Mouse (Mus musculus) embryonic facial prominence, embryonic 11.5 days (tissue): ENCODE measurements around the gene Lypd5. TPM values are rescaled to one million over a fixed set of nuclear protein-coding genes. Genes with fewer than 3 reads are reported as not detected.

Experiments
- ATAC-seq: fragments of 200-750 bp; cut with Nextera tagmentation; replicated peaks from 2 replicates; pipeline ENCODE4 v1.8.0; 2017; ENCODE audit warnings: low read depth; ENCODE audit not compliant: insufficient number of reproducible peaks, low FRiP score, low TSS enrichment
- DNase-seq: peaks from one replicate; pipeline ENCODE4 v3.0.0-alpha.2; 2015; ENCODE audit warnings: low spot score
- H3K27ac ChIP-seq: fragments of 300-500 bp; sonication (generic); replicated peaks from 2 replicates; pipeline ENCODE4 v1.5.1; 2014; ENCODE audit warnings: mild to moderate bottlenecking, low read depth, low read length, control low read depth
- H3K27me3 ChIP-seq: fragments of 300-500 bp; sonication (generic); 2 replicates; pipeline ENCODE4 v1.6.1; 2014; ENCODE audit warnings: mild to moderate bottlenecking, low read length, moderate library complexity, mixed read lengths; ENCODE audit not compliant: control insufficient read depth, insufficient read depth
- H3K36me3 ChIP-seq: fragments of 300-500 bp; sonication (generic); replicated peaks from 2 replicates; pipeline ENCODE4 v1.6.1; 2014; ENCODE audit warnings: low read depth, mild to moderate bottlenecking, low read length, moderate library complexity, mixed read lengths; ENCODE audit not compliant: control insufficient read depth, insufficient read depth
- H3K4me1 ChIP-seq: fragments of 300-500 bp; sonication (generic); 2 replicates; pipeline ENCODE4 v1.6.1; 2014; ENCODE audit warnings: low read length, mixed read lengths; ENCODE audit not compliant: control insufficient read depth, insufficient read depth
- H3K4me2 ChIP-seq: fragments of 300-500 bp; sonication (generic); 2 replicates; pipeline ENCODE4 v1.6.1; 2014; ENCODE audit warnings: low read depth, mild to moderate bottlenecking, control low read depth, low read length, moderate library complexity
- H3K4me3 ChIP-seq: fragments of 300-500 bp; sonication (generic); 2 replicates; pipeline ENCODE4 v1.5.1; 2014; ENCODE audit warnings: low read depth, low read length, control low read depth
- H3K9ac ChIP-seq: fragments of 300-500 bp; sonication (generic); replicated peaks from 2 replicates; pipeline ENCODE4 v1.6.1; 2014; ENCODE audit warnings: mild to moderate bottlenecking, control low read depth, low read length
- H3K9me3 ChIP-seq: fragments of 300-500 bp; sonication (generic); replicated peaks from 2 replicates; pipeline ENCODE4 v1.6.1; 2016; ENCODE audit warnings: mild to moderate bottlenecking, low read length, inconsistent platforms, mixed read lengths; ENCODE audit not compliant: control insufficient read depth
- WGBS: fragments of 180-500 bp; shearing (Covaris S2); extraction: QIAGEN DNeasy Blood & Tissue Kit; methylation state at CpG from one replicate; pipeline ENCODE4 v1.1.7; 2014; 5-methylcytosine and 5-hydroxymethylcytosine counted together
- polyA plus RNA-seq: library from polyadenylated mRNA; unstranded; fragments of >200 nt; fragmentation: Nextera tagmentation; extraction: Ambion mirVana; gene quantifications from 2 replicates; pipeline ENCODE4 v1.2.1, GENCODE M21; 2014

Gene Lypd5
- not detected in 2 replicates for polyA plus RNA-seq

- 37% methylated on average over 6 of the region's 6 CpGs for WGBS
- Histone ChIP-seq H3K27ac (no peak within 1 kb of the TSS), H3K27me3 (no peaks in the 10 kb centered on the region; the same call in 1 of the 2 replicates), H3K4me2 (no peak within 1 kb of the TSS), H3K4me3 (no peak within 1 kb of the TSS), H3K36me3 (no peaks in the 10 kb centered on the region), H3K9me3 (no peaks in the 10 kb centered on the region), H3K9ac (no peak within 1 kb of the TSS), H3K4me1 (no peaks in the 10 kb centered on the region)
- DNase-seq (no peak), ATAC-seq (no peak)
These were observed at the start of gene Lypd5 for GRCm38 (mm10) chr7:24348896-24349295. Lypd5 (plus strand) TSS chr7:24349196.

GRCm38 (mm10) chr7:24299823-24300481 lies 49.0 kb upstream of the Lypd5 start:
- Histone ChIP-seq H3K36me3 (peaks cover 14% of the 10 kb centered on the region), H3K4me2 (peak overlapping the region; percentile 78), H3K27me3 (no peaks in the 10 kb centered on the region), H3K4me1 (no peaks in the 10 kb centered on the region), H3K9me3 (no peaks in the 10 kb centered on the region), H3K27ac (peak overlapping the region; percentile 87), H3K4me3 (peak overlapping the region; percentile 50), H3K9ac (peak overlapping the region; percentile 77)
- DNase-seq (peak; percentile 43), ATAC-seq (peak; percentile 32)
- WGBS: under 1% methylated on average over 18 of the region's 18 CpGs

GRCm38 (mm10) chr7:24300771-24301282 lies 48.2 kb upstream of the Lypd5 start, which contains the start of gene Zfp61:
Zfp61 (minus strand) TSS chr7:24301232.
- Histone ChIP-seq H3K4me2 (peak within 1 kb of the TSS; percentile 78), H3K4me3 (peak within 1 kb of the TSS; percentile 50), H3K36me3 (peaks cover 5% of the 10 kb centered on the region), H3K27me3 (no peaks in the 10 kb centered on the region), H3K9ac (peak within 1 kb of the TSS; percentile 77), H3K9me3 (no peaks in the 10 kb centered on the region), H3K27ac (peak within 1 kb of the TSS; percentile 87), H3K4me1 (no peaks in the 10 kb centered on the region)
- DNase-seq (peak; percentile 89), ATAC-seq (peak; percentile 61)
- under 1% methylated on average over 13 of the region's 13 CpGs for WGBS

GRCm38 (mm10) chr7:24315726-24316566 lies 33.0 kb upstream of the Lypd5 start:
- Histone ChIP-seq H3K4me3 (peak overlapping the region; percentile 49), H3K27ac (no peak overlapping the region), H3K27me3 (no peaks in the 10 kb centered on the region), H3K9me3 (no peaks in the 10 kb centered on the region), H3K4me1 (no peaks in the 10 kb centered on the region), H3K4me2 (peak overlapping the region; percentile 66), H3K36me3 (no peaks in the 10 kb centered on the region), H3K9ac (peak overlapping the region; percentile 79)
- ATAC-seq: no peak; the same call in none of the 2 replicates
- no peak for DNase-seq
- 33% methylated on average over 29 of the region's 29 CpGs for WGBS

GRCm38 (mm10) chr7:24316567-24317092 lies 32.4 kb upstream of the Lypd5 start, which contains the start of gene Zfp94:
Zfp94 (minus strand) TSS chr7:24316666.
- peak within 1 kb of the TSS; percentile 49 for H3K4me3 ChIP-seq
- no peaks in the 10 kb centered on the region for H3K27me3 ChIP-seq
- peak; percentile 88 for ATAC-seq
- 2% methylated on average over 33 of the region's 33 CpGs for WGBS
- peak; percentile 98 for DNase-seq
- no peaks in the 10 kb centered on the region for H3K4me1 ChIP-seq
- H3K36me3 ChIP-seq: no peaks in the 10 kb centered on the region
- H3K9ac ChIP-seq: peak within 1 kb of the TSS; percentile 79
- H3K9me3 ChIP-seq: no peaks in the 10 kb centered on the region
- H3K4me2 ChIP-seq: peak within 1 kb of the TSS; percentile 66
- H3K27ac ChIP-seq: 0 out of 2 replicates have a peak within 1 kb of the TSS, but pooled peaks have one; percentile 35

GRCm38 (mm10) chr7:24318942-24319341 lies 30.1 kb upstream of the Lypd5 start:
- 59% methylated on average over 6 of the region's 6 CpGs for WGBS

GRCm38 (mm10) chr7:24322593-24322992 lies 26.4 kb upstream of the Lypd5 start:
- Histone ChIP-seq H3K27ac (no peak overlapping the region), H3K4me2 (no peak overlapping the region), H3K4me3 (no peak overlapping the region), H3K27me3 (no peaks in the 10 kb centered on the region), H3K9me3 (no peaks in the 10 kb centered on the region), H3K9ac (no peak overlapping the region), H3K36me3 (no peaks in the 10 kb centered on the region; the same call in 1 of the 2 replicates), H3K4me1 (no peaks in the 10 kb centered on the region)
- DNase-seq (no peak), ATAC-seq (no peak)
- 77% methylated on average over 4 of the region's 4 CpGs for WGBS

More at GRCm38 (mm10) chr7:24318942-24319341, 30.1 kb upstream of the Lypd5 start:
- H3K4me2 ChIP-seq: no peak overlapping the region
- H3K27ac ChIP-seq: no peak overlapping the region
- H3K9me3 ChIP-seq: no peaks in the 10 kb centered on the region
- no peak overlapping the region for H3K4me3 ChIP-seq
- H3K9ac ChIP-seq: no peak overlapping the region
- ATAC-seq (no peak), DNase-seq (peak; percentile 38)
- no peaks in the 10 kb centered on the region for H3K4me1 ChIP-seq
- H3K27me3 ChIP-seq: no peaks in the 10 kb centered on the region
- H3K36me3 ChIP-seq: no peaks in the 10 kb centered on the region
